Mouse (Mus musculus): ENCODE measurements around the gene Glrb. TPM values are rescaled to one million over a fixed set of nuclear protein-coding genes. Genes with fewer than 3 reads are reported as not detected.

Glrb gene
- polyA plus RNA-seq, 2 experiments: 0.07 to 0.11 TPM

DNA sequence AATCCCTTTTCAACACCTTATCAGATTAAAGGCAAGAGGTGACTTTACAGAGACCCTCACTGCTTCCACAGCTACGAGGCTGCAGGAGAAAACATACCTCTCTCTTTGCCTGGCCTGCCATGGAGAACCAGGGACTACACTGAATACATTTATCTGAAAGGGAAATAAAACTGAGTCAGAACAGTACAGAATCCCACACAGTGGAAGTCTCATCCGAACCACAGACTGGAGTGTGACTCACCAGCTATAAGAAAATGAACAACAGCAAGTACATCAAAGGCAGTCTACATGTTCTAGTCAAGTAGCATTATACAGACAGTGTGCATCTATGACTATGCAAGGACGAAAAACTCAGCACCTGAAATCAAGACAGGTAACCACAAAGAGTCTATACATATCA, 46.1 kb downstream of the Glrb start:
- DNase-seq (ENCODE audit: low read depth in 3 of 3, low spot score in 3 of 3) (no peak), ATAC-seq (ENCODE audit: insufficient read depth) (no peak)
- Histone ChIP-seq H3K27me3 (ENCODE audit: control insufficient read depth, insufficient read depth, low read length) (no peaks in the 10 kb centered on the region), H3K27ac (no peak overlapping the region), H3K9me3 (ENCODE audit: control insufficient read depth, low read length) (no peaks in the 10 kb centered on the region), H3K36me3 (replicated peaks; ENCODE audit: control insufficient read depth, insufficient read depth, low read depth) (no peaks in the 10 kb centered on the region), H3K4me1 (replicated peaks; ENCODE audit: control insufficient read depth in 2 of 2, insufficient read depth in 2 of 2, low read length in 1 of 2) (no peaks in the 10 kb centered on the region), H3K4me2 (ENCODE audit: low read depth) (no peak overlapping the region), H3K4me3 (ENCODE audit: insufficient read depth in 1 of 2, low read depth in 2 of 2, low read length in 2 of 2) (no peak overlapping the region), H3K9ac (replicated peaks) (no peak overlapping the region)
- 58% methylated on average over 3 of the region's 3 CpGs for WGBS (ENCODE audit: insufficient replicate concordance)
- no peak for TF ChIP-seq EP300 (IDR thresholded peaks at IDR 0.05; ENCODE audit: low read depth)
- TF ChIP-seq CTCF (IDR thresholded peaks at IDR 0.05; ENCODE audit: low read depth): no peak

DNA sequence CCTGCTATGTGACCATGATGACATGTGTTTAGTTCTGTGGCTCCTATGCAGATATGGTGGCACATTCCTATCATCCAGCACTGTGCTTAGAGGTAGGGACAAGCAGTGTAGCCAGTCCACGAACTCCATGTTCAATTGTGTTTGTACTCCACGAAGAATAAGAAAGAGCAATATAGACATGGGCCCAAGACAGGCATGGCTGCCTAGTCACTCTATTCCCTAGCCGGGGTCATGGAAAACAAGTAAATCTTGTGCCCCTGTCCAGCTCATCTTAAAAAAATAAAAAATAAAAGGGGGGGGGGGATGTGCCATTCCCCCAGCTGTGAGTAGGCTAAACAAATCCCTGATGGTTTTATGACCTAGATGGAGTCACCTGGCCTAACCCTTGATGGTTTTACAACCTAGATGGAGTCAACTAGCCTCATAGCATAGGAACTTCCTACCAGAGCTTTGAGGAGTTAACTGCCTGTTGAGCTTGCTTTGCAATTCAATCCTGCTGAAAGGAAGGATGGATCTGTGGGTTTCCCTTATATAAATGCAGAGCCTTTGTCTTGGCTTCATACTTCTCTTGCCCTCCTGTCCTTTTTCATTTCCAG, 60.5 kb downstream of the Glrb start:
- no peak overlapping the region for H3K4me3 ChIP-seq (ENCODE audit: insufficient read depth in 1 of 2, low read depth in 2 of 2, low read length in 2 of 2)
- no peak for DNase-seq (ENCODE audit: low read depth in 3 of 3, low spot score in 3 of 3)

DNA sequence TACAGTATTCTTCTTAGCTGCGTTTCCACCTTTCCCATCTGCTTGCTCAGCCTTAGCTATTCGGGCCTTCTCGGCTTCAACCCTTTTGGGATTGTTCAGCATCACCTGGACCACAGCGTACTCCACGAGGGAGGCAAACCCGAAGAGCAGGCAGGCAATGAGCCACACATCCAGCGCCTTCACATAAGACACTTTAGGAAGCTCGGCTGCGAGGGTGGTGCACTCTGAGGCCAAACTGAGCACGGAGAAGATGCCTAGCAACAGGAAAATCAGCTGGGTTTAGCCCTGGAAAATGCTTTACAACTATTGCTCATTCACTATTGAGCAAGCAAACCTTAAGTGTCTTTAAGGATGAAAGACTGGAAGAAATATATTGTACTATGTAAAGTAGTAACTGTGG, 62.5 kb downstream of the Glrb start:
- H3K27me3 ChIP-seq (ENCODE audit: control insufficient read depth, insufficient read depth, low read length): no peaks in the 10 kb centered on the region
- no peaks in the 10 kb centered on the region for H3K36me3 ChIP-seq (replicated peaks; ENCODE audit: control insufficient read depth, insufficient read depth, low read depth)
- H3K4me2 ChIP-seq (ENCODE audit: low read depth): no peak overlapping the region
- H3K9me3 ChIP-seq (ENCODE audit: control insufficient read depth, low read length): no peaks in the 10 kb centered on the region
- no peak overlapping the region for H3K4me3 ChIP-seq (ENCODE audit: insufficient read depth in 1 of 2, low read depth in 2 of 2, low read length in 2 of 2)
- H3K27ac ChIP-seq: no peak overlapping the region
- DNase-seq (ENCODE audit: low read depth in 3 of 3, low spot score in 3 of 3): no peak
- 64% methylated on average over 10 of the region's 10 CpGs for WGBS (ENCODE audit: insufficient replicate concordance)
- TF ChIP-seq CTCF (IDR thresholded peaks at IDR 0.05; ENCODE audit: low read depth) (no peak), EP300 (IDR thresholded peaks at IDR 0.05; ENCODE audit: low read depth) (no peak)
- no peaks in the 10 kb centered on the region for H3K4me1 ChIP-seq (replicated peaks; ENCODE audit: control insufficient read depth in 2 of 2, insufficient read depth in 2 of 2, low read length in 1 of 2)
- no peak overlapping the region for H3K9ac ChIP-seq (replicated peaks)
- ATAC-seq (ENCODE audit: insufficient read depth): no peak

More for the DNA sequence above, 60.5 kb downstream of the Glrb start:
- Histone ChIP-seq H3K36me3 (replicated peaks; ENCODE audit: control insufficient read depth, insufficient read depth, low read depth) (no peaks in the 10 kb centered on the region), H3K4me2 (ENCODE audit: low read depth) (no peak overlapping the region), H3K9ac (replicated peaks) (no peak overlapping the region), H3K4me1 (replicated peaks; ENCODE audit: control insufficient read depth in 2 of 2, insufficient read depth in 2 of 2, low read length in 1 of 2) (no peaks in the 10 kb centered on the region), H3K9me3 (ENCODE audit: control insufficient read depth, low read length) (no peaks in the 10 kb centered on the region), H3K27me3 (ENCODE audit: control insufficient read depth, insufficient read depth, low read length) (no peaks in the 10 kb centered on the region), H3K27ac (no peak overlapping the region)
- no peak for TF ChIP-seq EP300 (IDR thresholded peaks at IDR 0.05; ENCODE audit: low read depth)
- no peak for TF ChIP-seq CTCF (IDR thresholded peaks at IDR 0.05; ENCODE audit: low read depth)
- 61% methylated on average over 3 of the region's 3 CpGs for WGBS (ENCODE audit: insufficient replicate concordance)
- no peak for ATAC-seq (ENCODE audit: insufficient read depth)

DNA sequence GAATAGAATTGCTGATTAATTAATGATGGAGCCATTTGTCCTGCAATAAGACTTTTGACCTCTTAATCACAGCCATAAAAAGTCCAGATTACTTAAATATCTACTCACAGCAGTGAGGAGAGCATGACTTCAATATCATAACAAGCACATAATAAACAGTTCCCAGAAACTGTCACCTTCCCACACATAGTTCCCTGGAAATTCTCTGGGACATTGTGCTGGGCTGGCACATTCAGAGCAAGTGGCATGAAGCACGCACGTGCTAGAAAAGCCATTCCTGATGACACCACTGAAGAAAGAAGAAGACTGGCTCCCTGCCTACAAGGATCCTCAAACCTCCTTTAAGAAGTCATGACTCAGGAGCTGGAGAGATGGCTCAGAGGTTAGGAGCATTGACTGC, 67.8 kb downstream of the Glrb start:
- Histone ChIP-seq H3K36me3 (replicated peaks; ENCODE audit: control insufficient read depth, insufficient read depth, low read depth) (no peaks in the 10 kb centered on the region), H3K9me3 (ENCODE audit: control insufficient read depth, low read length) (no peaks in the 10 kb centered on the region), H3K4me2 (ENCODE audit: low read depth) (no peak overlapping the region), H3K27ac (no peak overlapping the region), H3K27me3 (ENCODE audit: control insufficient read depth, insufficient read depth, low read length) (no peaks in the 10 kb centered on the region), H3K4me3 (ENCODE audit: insufficient read depth in 1 of 2, low read depth in 2 of 2, low read length in 2 of 2) (no peak overlapping the region), H3K9ac (replicated peaks) (no peak overlapping the region), H3K4me1 (replicated peaks; ENCODE audit: control insufficient read depth in 2 of 2, insufficient read depth in 2 of 2, low read length in 1 of 2) (no peaks in the 10 kb centered on the region)
- WGBS (ENCODE audit: insufficient replicate concordance): 61% methylated on average over 2 of the region's 2 CpGs
- no peak for TF ChIP-seq EP300 (IDR thresholded peaks at IDR 0.05; ENCODE audit: low read depth)
- TF ChIP-seq CTCF (IDR thresholded peaks at IDR 0.05; ENCODE audit: low read depth): no peak
- ATAC-seq (ENCODE audit: insufficient read depth): no peak
- DNase-seq (ENCODE audit: low read depth in 3 of 3, low spot score in 3 of 3): no peak

DNA sequence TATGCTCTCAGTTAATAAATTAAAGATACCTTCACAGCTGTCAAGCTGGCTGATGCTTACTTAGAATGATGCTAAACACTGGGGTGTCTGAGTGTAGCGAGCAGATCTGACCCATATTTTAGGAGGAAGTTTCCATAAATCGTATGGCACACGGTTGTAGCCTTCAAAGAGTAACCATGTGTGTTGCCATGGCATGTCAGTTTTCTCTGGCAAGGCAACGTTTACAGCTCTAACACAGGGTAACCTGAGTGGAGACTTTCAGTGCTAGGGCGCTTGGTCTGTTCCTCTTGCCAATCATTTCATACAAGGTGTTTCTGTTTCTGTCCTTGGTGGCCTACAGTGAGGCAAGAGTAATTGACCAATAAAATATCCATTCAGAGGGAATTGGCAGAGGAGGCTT, 73.6 kb downstream of the Glrb start:
- WGBS (ENCODE audit: insufficient replicate concordance): 61% methylated on average over 5 of the region's 5 CpGs
- no peak for TF ChIP-seq CTCF (IDR thresholded peaks at IDR 0.05; ENCODE audit: low read depth)
- TF ChIP-seq EP300 (IDR thresholded peaks at IDR 0.05; ENCODE audit: low read depth): no peak
- H3K4me1 ChIP-seq (replicated peaks; ENCODE audit: control insufficient read depth in 2 of 2, insufficient read depth in 2 of 2, low read length in 1 of 2): no peaks in the 10 kb centered on the region

More for the DNA sequence above, 73.6 kb downstream of the Glrb start:
- ATAC-seq (ENCODE audit: insufficient read depth): no peak
- Histone ChIP-seq H3K4me2 (ENCODE audit: low read depth) (no peak overlapping the region), H3K36me3 (replicated peaks; ENCODE audit: control insufficient read depth, insufficient read depth, low read depth) (no peaks in the 10 kb centered on the region), H3K27ac (no peak overlapping the region), H3K9me3 (ENCODE audit: control insufficient read depth, low read length) (no peaks in the 10 kb centered on the region), H3K27me3 (ENCODE audit: control insufficient read depth, insufficient read depth, low read length) (no peaks in the 10 kb centered on the region), H3K4me3 (ENCODE audit: insufficient read depth in 1 of 2, low read depth in 2 of 2, low read length in 2 of 2) (no peak overlapping the region), H3K9ac (replicated peaks) (no peak overlapping the region)
- DNase-seq (ENCODE audit: low read depth in 3 of 3, low spot score in 3 of 3): no peak

Data from liver, embryonic 14.5 days (tissue).